Mouse (Mus musculus) large intestine, adult 2 months (tissue): ENCODE measurements around the gene C130050O18Rik. TPM values are rescaled to one million over a fixed set of nuclear protein-coding genes. Genes with fewer than 3 reads are reported as not detected.

Experiments
- DNase-seq: peaks from one replicate; pipeline ENCODE4 v3.0.0-alpha.2; 2012; ENCODE audit warnings: low read depth, low spot score
- WGBS: fragments of 180-500 bp; shearing (Covaris S2); methylation state at CpG from one replicate; pipeline ENCODE4 v1.1.7; 2018; 5-methylcytosine and 5-hydroxymethylcytosine counted together
- polyA plus RNA-seq: library from polyadenylated mRNA; depleted of rRNA; stranded (reverse); fragments of >200 nt; gene quantifications from 2 replicates; pipeline ENCODE4 v1.2.3, GENCODE M21; 2012

The C130050O18Rik gene
- polyA plus RNA-seq, 1 experiment, result 2.9 TPM

DNA sequence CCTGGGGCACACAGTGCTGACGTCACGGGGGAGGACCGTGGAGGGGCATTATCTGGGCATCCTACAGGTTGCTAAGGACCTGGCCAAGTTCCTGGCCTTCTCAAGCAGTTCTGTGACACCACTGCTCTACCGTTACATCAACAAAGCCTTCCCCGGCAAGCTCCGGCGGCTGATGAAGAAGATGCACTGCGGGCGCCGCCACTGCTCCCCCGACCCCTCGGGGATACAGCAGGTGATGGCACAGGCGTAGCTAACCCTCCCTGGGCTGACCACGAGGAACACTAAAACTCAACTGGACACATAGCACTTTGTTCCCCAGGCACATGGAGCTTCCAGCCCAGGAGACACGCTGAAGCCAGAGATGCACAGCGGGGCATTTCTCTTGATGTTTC, 11.9 kb upstream of the C130050O18Rik start:
- WGBS, result 92% methylated on average over 16 of the region's 16 CpGs
- no peak for DNase-seq

- WGBS, result 82% methylated on average over 7 of the region's 7 CpGs
- DNase-seq, result no peak
These were observed 10.7 kb upstream of the C130050O18Rik start for GRCm38 (mm10) chr5:139394399-139394798.

GRCm38 (mm10) chr5:139395528-139395927, 9.6 kb upstream of the C130050O18Rik start:
- no peak for DNase-seq
- 85% methylated on average over 4 of the region's 4 CpGs for WGBS

DNA sequence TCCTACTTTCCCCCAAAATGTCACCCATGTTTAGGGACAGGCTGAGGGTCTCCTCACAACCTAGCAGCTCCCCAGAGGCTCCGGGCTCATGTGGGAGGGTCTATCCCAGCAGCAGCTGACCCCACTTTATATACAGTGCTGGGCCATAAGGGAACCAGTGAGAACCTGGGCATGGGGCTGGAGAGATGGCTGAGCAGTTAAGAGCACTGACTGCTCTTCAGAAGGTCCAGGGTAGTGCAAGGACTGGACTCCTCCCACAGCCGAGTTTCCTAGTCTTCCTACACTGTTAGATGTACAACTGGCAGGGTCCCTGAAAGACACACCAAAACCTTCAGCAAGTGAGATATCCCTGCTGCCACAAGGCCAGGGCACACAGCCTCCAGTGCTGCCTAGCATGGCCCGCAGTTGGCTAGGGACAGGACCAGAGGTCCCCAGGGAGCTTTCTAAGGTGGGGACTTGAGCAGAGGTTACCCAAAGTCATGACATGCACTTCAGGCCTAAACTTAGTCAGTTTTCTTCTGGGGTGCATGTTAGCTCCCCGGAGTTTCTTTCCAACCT, 7.6 kb upstream of the C130050O18Rik start:
- no peak for DNase-seq
- WGBS, result 85% methylated on average over 4 of the region's 4 CpGs

DNA sequence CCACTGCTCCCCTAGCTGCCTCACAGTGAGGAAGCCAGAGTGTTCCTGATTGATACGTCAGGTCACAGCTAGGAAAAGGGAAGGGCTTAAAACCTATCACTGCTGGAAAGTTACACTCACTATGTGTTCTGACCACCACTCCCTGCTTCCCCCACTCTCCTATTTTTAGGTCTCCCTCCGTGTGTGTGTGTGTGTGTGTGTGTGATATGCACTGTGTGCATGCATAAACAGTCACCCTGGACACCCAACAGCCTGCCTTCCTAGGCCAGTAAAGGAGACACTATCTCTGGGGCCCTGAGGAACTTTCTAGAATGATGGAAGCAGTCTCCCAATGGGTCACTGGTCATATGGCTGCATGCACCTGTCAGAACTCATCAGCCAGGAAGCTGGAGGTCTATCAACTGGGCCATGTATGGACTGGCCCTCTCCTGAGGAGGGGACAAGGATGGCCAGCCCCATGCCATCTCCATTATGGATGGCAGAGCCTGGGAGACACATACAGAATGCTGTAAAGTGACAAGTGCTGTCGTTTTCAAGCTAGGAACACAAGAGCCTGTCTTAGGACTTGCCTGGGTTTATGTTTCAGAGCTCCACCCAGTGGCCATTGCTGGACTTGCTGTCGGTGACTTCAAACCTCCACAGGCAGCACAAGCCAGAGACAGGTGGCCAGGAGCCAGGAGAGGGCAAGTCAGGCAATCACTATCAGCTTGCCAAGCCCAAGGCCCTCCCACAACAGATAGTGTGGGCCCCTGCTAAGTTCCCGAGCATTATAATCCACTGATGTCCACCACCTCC, 6.9 kb upstream of the C130050O18Rik start:
- WGBS, result 34% methylated on average over 5 of the region's 5 CpGs
- peak; percentile 89 for DNase-seq

DNA sequence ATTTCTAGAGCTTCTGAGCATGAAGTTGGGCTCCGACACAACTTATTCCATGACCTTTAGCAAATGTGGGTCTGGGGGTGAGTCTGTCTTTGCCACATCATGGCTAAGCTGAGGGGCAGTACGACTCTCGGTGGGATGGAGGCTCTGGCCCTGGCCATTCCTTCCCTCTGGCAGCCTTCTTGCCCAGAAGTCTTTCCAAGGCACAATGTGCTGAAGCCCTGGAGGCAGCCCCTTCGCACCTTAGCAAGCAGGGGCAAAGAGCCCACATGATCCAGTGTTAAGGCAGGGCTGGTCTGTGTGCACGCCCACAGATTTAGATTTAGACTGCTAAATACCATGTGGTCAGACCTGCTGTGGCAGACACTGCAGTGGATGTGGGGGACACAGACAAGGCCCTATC, 6.3 kb upstream of the C130050O18Rik start:
- no peak for DNase-seq
- 64% methylated on average over 5 of the region's 5 CpGs for WGBS

GRCm38 (mm10) chr5:139399991-139400390, 5.1 kb upstream of the C130050O18Rik start:
- no peak for DNase-seq
- WGBS, result 88% methylated on average over 14 of the region's 14 CpGs

DNA sequence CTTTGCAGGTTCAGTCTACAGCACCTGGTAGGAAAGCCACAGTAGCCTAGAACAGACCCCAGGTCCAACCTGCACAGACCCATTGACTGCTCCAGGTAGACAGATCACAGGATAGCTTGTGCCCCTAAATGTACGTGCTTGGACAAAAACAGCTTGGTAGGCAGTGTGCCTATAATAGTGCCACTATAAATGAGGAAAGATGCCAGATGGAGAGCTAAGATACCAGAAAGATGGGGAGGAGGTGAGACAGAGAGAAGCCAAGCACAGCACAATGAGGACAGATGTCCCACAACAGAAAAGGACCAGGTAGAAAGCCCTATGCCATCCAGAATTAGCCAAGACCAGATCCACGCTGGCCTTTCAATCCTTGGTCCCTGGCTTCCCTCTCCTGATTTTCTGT, 3.0 kb upstream of the C130050O18Rik start:
- WGBS, result 99% methylated on average over 2 of the region's 2 CpGs
- DNase-seq, result no peak

- WGBS, result 87% methylated on average over 8 of the region's 8 CpGs
- no peak for DNase-seq
These were observed 1.3 kb upstream of the C130050O18Rik start for GRCm38 (mm10) chr5:139403692-139404260.

GRCm38 (mm10) chr5:139405478-139405877, 398 bp downstream of the C130050O18Rik start:
- 76% methylated on average over 7 of the region's 7 CpGs for WGBS

GRCm38 (mm10) chr5:139405953-139406352, 873 bp downstream of the C130050O18Rik start:
- 68% methylated on average over 3 of the region's 3 CpGs for WGBS
- no peak for DNase-seq

More at GRCm38 (mm10) chr5:139405478-139405877, 398 bp downstream of the C130050O18Rik start:
- no peak for DNase-seq

DNA sequence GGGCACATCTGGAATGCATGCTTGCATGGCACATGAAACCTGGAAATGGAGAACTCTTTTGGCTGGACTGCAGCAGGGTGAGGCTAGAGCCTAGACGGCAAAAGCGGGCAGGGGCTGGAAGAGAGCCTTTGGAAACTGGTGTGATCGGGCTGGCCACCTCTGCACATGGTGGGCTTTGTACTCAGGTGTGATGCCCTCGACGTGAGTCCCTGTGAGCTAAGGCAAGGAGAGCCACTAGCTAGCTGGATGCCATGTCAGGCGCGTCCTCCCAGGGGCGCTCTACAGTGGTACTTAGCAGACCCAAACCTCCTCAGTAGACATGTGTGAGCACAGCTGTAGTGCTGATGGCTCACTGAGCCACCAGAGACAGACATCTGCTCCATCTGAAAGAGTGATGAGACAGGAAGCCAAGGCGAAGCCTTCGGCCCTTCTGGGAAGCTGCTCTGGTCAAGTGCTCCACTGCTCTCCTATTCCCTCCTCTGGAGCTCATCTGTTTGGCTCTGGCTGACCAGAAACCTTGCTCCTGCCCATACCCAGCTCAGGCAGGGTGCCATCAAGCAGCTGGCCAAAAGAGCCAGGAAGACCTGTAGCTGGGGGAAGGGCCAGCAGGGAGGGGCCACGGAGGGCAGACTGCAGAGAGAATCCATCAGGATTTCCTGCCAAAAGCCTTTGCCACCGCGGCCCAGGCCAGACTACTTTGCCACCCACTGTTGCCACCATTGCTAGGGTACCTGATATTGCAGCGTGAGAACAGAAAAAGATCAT, 2.2 kb downstream of the C130050O18Rik start:
- 85% methylated on average over 14 of the region's 14 CpGs for WGBS
- no peak for DNase-seq

DNA sequence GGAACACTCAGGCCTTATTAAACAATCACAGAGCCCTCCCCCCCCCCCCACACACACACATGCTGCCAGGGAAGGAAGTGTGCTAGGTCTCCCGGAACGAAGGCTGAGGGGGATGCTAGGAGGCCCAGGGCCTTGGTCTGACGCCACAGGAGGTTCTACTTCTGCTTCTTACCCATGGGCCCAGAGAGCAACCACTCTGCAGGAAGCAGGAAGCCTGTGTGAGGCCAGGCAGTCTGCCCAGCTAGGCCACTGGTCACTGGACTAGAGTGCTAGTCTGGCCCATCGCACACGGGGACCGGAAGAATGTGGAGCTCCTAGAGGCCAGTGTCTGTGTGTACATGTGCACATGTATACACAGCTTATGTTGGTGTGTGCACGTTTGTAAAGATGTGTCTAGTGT, 3.4 kb downstream of the C130050O18Rik start:
- no peak for DNase-seq
- 76% methylated on average over 7 of the region's 7 CpGs for WGBS

- 9% methylated on average over 12 of the region's 12 CpGs for WGBS
- DNase-seq, result peak; percentile 22
These were observed 4.3 kb downstream of the C130050O18Rik start for GRCm38 (mm10) chr5:139409412-139409811.

DNA sequence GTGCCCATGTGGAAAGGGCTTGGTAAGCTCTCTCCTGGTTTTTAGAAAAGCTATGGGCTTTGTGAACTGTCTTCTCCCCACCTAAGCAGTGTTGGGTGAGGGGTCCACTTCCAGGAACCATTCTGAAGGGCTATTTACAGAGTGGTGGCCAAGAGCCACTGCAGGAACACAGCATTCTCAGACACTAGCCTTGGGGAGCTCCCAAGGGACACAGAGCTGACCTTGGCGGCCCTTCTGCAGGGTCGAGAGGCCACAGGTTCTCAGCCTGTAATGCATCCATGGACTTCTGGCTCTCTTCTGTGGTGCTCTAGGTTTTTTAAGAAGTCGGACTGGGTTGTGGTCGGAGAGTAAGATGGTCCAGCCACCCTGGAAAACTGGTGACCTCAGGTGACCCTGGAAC, 5.0 kb downstream of the C130050O18Rik start:
- WGBS, result 90% methylated on average over 4 of the region's 4 CpGs
- no peak for DNase-seq

- WGBS, result 93% methylated on average over 6 of the region's 6 CpGs
These were observed 6.0 kb downstream of the C130050O18Rik start for GRCm38 (mm10) chr5:139411117-139411516.

DNA sequence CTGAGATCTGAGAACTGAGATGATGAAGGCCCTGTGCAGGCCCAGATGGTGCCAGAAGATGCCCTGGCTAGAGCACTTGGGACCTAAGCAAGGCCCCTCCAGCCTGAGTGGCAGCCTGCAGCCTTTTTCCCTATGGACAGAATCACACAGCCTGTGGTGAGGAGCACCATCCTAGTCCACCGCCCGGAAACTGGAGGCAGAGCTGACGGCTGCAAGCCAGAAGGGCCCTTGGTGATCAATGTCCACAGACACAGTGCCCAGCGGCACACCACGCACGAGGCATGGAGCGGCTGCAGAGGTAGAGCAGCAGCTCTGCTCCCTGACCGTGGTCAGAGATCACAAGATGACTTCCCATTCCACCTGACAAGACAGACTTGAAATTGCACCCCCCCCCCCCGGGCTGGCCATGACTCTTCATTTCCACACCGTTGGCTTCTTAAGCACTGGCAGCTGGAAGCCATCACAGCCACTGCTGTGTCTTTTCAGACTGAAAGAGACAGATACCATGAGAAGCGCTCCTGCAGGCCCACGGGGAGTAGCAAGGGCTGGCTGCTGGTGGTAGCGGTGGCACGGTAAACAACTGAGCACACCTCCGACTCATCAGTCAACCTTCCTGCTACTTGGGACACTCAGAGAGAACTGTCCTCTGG, 6.7 kb downstream of the C130050O18Rik start:
- no peak for DNase-seq
- WGBS, result 82% methylated on average over 15 of the region's 15 CpGs

More at GRCm38 (mm10) chr5:139411117-139411516, 6.0 kb downstream of the C130050O18Rik start:
- no peak for DNase-seq

DNA sequence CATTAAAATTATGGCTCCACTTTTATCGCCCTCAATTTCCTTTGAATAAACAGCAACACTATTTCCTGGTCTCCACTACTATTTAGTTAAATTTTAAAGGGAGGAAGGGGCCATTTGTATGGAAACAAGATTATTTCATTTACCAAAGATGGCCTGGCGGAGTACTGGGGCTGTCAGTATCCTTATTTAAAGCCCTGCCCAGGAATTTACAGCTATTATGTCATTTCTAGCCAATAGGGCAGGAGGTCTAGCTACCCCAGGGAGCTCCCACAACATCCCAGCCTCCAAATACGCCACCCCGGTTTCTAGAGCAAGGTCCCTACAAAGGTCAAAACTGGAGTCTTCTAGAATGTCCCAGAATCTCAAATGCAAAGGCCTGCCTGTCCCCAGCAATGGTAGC, 8.5 kb downstream of the C130050O18Rik start:
- 33% methylated on average over 4 of the region's 4 CpGs for WGBS

GRCm38 (mm10) chr5:139415001-139415400, 9.9 kb downstream of the C130050O18Rik start:
- DNase-seq, result no peak
- 91% methylated on average over 5 of the region's 5 CpGs for WGBS

More for the DNA sequence above, 8.5 kb downstream of the C130050O18Rik start:
- DNase-seq, result no peak

DNA sequence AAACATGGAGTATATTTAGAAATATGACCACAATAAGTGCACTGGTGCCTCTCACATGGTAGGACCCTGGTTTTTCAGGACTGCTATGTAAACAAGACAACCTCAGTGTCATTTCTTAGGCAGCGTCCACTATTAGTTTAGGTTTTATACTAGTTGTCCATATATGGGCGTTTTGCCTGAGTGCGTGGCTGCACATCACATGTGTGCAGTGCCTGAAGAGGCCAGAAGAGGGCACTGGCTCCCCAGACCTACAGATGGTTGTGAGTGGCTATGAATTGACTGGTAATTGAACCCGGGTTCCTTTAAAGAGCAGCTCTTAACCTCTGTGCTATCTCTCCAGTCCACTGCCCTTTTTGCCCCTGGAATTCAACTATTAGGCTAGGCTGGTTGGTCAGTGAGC, 11.9 kb downstream of the C130050O18Rik start:
- 93% methylated on average over 4 of the region's 4 CpGs for WGBS

More for the DNA sequence above, 11.9 kb downstream of the C130050O18Rik start:
- no peak for DNase-seq
